Mouse (Mus musculus) liver, embryonic 13.5 days (tissue): ENCODE results near the gene Reps1. TPM values are rescaled to one million over a fixed set of nuclear protein-coding genes. Genes with fewer than 3 reads are reported as not detected.

Experiments
- ATAC-seq: fragments of 200-750 bp; cut with Nextera tagmentation; 2 replicates; pipeline ENCODE4 v1.8.0; 2017; ENCODE audit warnings: low read depth, mild to moderate bottlenecking, moderate number of reproducible peaks, moderate library complexity
- DNase-seq: peaks from one replicate; pipeline ENCODE4 v3.0.0; 2022
- H3K27ac ChIP-seq: fragments of 300-500 bp; sonication (generic); 2 replicates; pipeline ENCODE4 v1.5.1; 2015; ENCODE audit warnings: moderate library complexity, mild to moderate bottlenecking, inconsistent platforms
- H3K27me3 ChIP-seq: fragments of 300-500 bp; sonication (generic); 2 replicates; pipeline ENCODE4 v1.6.1; 2015; ENCODE audit warnings: mild to moderate bottlenecking, inconsistent platforms
- H3K36me3 ChIP-seq: fragments of 300-500 bp; sonication (generic); 2 replicates; pipeline ENCODE4 v1.6.1; 2015; ENCODE audit warnings: mild to moderate bottlenecking, inconsistent platforms
- H3K4me1 ChIP-seq: fragments of 300-500 bp; sonication (generic); replicated peaks from 2 replicates; pipeline ENCODE4 v1.6.1; 2015; ENCODE audit warnings: inconsistent platforms
- H3K4me2 ChIP-seq: fragments of 300-500 bp; sonication (generic); 2 replicates; pipeline ENCODE4 v1.6.1; 2015; ENCODE audit warnings: inconsistent platforms, mild to moderate bottlenecking, moderate library complexity
- H3K4me3 ChIP-seq: fragments of 300-500 bp; sonication (generic); replicated peaks from 2 replicates; pipeline ENCODE4 v1.5.1; 2015; ENCODE audit warnings: mild to moderate bottlenecking, inconsistent platforms
- H3K9ac ChIP-seq: fragments of 300-500 bp; sonication (generic); 2 replicates; pipeline ENCODE4 v1.6.1; 2015; ENCODE audit warnings: mild to moderate bottlenecking, inconsistent platforms
- H3K9me3 ChIP-seq: fragments of 300-500 bp; sonication (generic); replicated peaks from 2 replicates; pipeline ENCODE4 v1.6.1; 2016; ENCODE audit warnings: inconsistent platforms
- WGBS: fragments of 180-500 bp; shearing (Covaris S2); methylation state at CpG from one replicate; pipeline ENCODE4 v1.1.7; 2015; ENCODE audit not compliant: insufficient replicate concordance; 5-methylcytosine and 5-hydroxymethylcytosine counted together
- polyA plus RNA-seq: library from polyadenylated mRNA; unstranded; fragments of >200 nt; fragmentation: Nextera tagmentation; extraction: Ambion mirVana; gene quantifications from 2 replicates; pipeline ENCODE4 v1.2.1, GENCODE M21; 2015

The Reps1 gene
- polyA plus RNA-seq, 1 experiment from 2014 or later, result 3.8 TPM

GRCm38 (mm10) chr10:18066031-18066439 lies 10.4 kb downstream of the Reps1 start:
- Histone ChIP-seq H3K9me3 (no peaks in the 10 kb centered on the region), H3K4me1 (peaks cover 54% of the 10 kb centered on the region), H3K9ac (no peak overlapping the region), H3K4me3 (no peak overlapping the region), H3K36me3 (no peaks in the 10 kb centered on the region), H3K27ac (no peak overlapping the region), H3K4me2 (no peak overlapping the region), H3K27me3 (no peaks in the 10 kb centered on the region)
- WGBS, result 86% methylated on average over 10 of the region's 10 CpGs
- ATAC-seq (no peak), DNase-seq (no peak)

- Histone ChIP-seq H3K36me3 (no peaks in the 10 kb centered on the region), H3K27ac (peak overlapping the region; percentile 55; the same call in 1 of the 2 replicates), H3K9ac (no peak overlapping the region), H3K9me3 (no peaks in the 10 kb centered on the region), H3K4me3 (no peak overlapping the region), H3K27me3 (no peaks in the 10 kb centered on the region), H3K4me2 (no peak overlapping the region), H3K4me1 (peaks cover 53% of the 10 kb centered on the region)
- DNase-seq (no peak), ATAC-seq (0 out of 2 replicates have a peak, but pooled peaks have one; percentile 39)
- WGBS, result 70% methylated on average over 10 of the region's 10 CpGs
Observed at GRCm38 (mm10) chr10:18067761-18068446, 12.2 kb downstream of the Reps1 start.

- Histone ChIP-seq H3K27me3 (no peaks in the 10 kb centered on the region), H3K4me3 (no peak overlapping the region), H3K27ac (no peak overlapping the region), H3K36me3 (no peaks in the 10 kb centered on the region), H3K4me2 (no peak overlapping the region), H3K9ac (no peak overlapping the region), H3K9me3 (no peaks in the 10 kb centered on the region), H3K4me1 (peaks cover 61% of the 10 kb centered on the region)
- ATAC-seq (no peak), DNase-seq (no peak)
- 47% methylated on average over 2 of the region's 2 CpGs for WGBS
Observed at GRCm38 (mm10) chr10:18068880-18069279, 13.2 kb downstream of the Reps1 start.

GRCm38 (mm10) chr10:18069576-18069975 lies 13.9 kb downstream of the Reps1 start:
- DNase-seq (no peak), ATAC-seq (no peak)
- H3K4me3 ChIP-seq, result no peak overlapping the region
- H3K27me3 ChIP-seq, result no peaks in the 10 kb centered on the region
- H3K9me3 ChIP-seq, result no peaks in the 10 kb centered on the region
- no peak overlapping the region for H3K9ac ChIP-seq
- 60% methylated on average over 2 of the region's 2 CpGs for WGBS
- no peaks in the 10 kb centered on the region for H3K36me3 ChIP-seq
- H3K4me2 ChIP-seq, result no peak overlapping the region
- peaks cover 59% of the 10 kb centered on the region for H3K4me1 ChIP-seq
- 0 out of 2 replicates have a peak overlapping the region, but pooled peaks have one; percentile 20 for H3K27ac ChIP-seq

- H3K36me3 ChIP-seq, result no peaks in the 10 kb centered on the region
- ATAC-seq, result no peak
- no peaks in the 10 kb centered on the region for H3K27me3 ChIP-seq
- H3K4me1 ChIP-seq, result peaks cover 59% of the 10 kb centered on the region
- H3K27ac ChIP-seq, result no peak overlapping the region
- H3K4me2 ChIP-seq, result no peak overlapping the region
- H3K4me3 ChIP-seq, result no peak overlapping the region
- no peak overlapping the region for H3K9ac ChIP-seq
- no peak for DNase-seq
- H3K9me3 ChIP-seq, result no peaks in the 10 kb centered on the region
- WGBS, result 52% methylated on average over 3 of the region's 3 CpGs
Observed at GRCm38 (mm10) chr10:18070144-18070543, 14.5 kb downstream of the Reps1 start.

GRCm38 (mm10) chr10:18070616-18071015 lies 15.0 kb downstream of the Reps1 start:
- Histone ChIP-seq H3K4me2 (no peak overlapping the region), H3K4me1 (peaks cover 58% of the 10 kb centered on the region), H3K4me3 (no peak overlapping the region), H3K27me3 (no peaks in the 10 kb centered on the region), H3K36me3 (no peaks in the 10 kb centered on the region), H3K27ac (no peak overlapping the region), H3K9me3 (no peaks in the 10 kb centered on the region), H3K9ac (no peak overlapping the region)
- WGBS, result 16% methylated on average over 2 of the region's 2 CpGs
- ATAC-seq, result no peak
- no peak for DNase-seq

- WGBS, result 57% methylated on average over 3 of the region's 3 CpGs
Observed at GRCm38 (mm10) chr10:18072871-18073270, 17.2 kb downstream of the Reps1 start.

GRCm38 (mm10) chr10:18074383-18075075 lies 18.9 kb downstream of the Reps1 start:
- Histone ChIP-seq H3K27me3 (no peaks in the 10 kb centered on the region), H3K36me3 (peaks cover 3% of the 10 kb centered on the region; the same call in 1 of the 2 replicates), H3K9me3 (no peaks in the 10 kb centered on the region), H3K9ac (no peak overlapping the region), H3K27ac (peak overlapping the region; percentile 1; the same call in 1 of the 2 replicates), H3K4me1 (peaks cover 31% of the 10 kb centered on the region), H3K4me2 (no peak overlapping the region), H3K4me3 (no peak overlapping the region)
- ATAC-seq (no peak), DNase-seq (no peak)
- 67% methylated on average over 5 of the region's 5 CpGs for WGBS

More at GRCm38 (mm10) chr10:18072871-18073270, 17.2 kb downstream of the Reps1 start:
- H3K4me2 ChIP-seq, result no peak overlapping the region
- peaks cover 3% of the 10 kb centered on the region; the same call in 1 of the 2 replicates for H3K36me3 ChIP-seq
- no peak overlapping the region for H3K4me3 ChIP-seq
- ATAC-seq (no peak), DNase-seq (no peak)
- H3K9ac ChIP-seq, result no peak overlapping the region
- no peaks in the 10 kb centered on the region for H3K9me3 ChIP-seq
- no peak overlapping the region for H3K27ac ChIP-seq
- H3K4me1 ChIP-seq, result peaks cover 42% of the 10 kb centered on the region
- no peaks in the 10 kb centered on the region for H3K27me3 ChIP-seq

GRCm38 (mm10) chr10:18075845-18076244 lies 20.2 kb downstream of the Reps1 start:
- H3K4me3 ChIP-seq, result no peak overlapping the region
- no peak overlapping the region for H3K9ac ChIP-seq
- WGBS, result 84% methylated on average over 6 of the region's 6 CpGs
- no peak overlapping the region for H3K4me2 ChIP-seq
- H3K9me3 ChIP-seq, result no peaks in the 10 kb centered on the region
- peaks cover 21% of the 10 kb centered on the region for H3K4me1 ChIP-seq
- ATAC-seq (no peak), DNase-seq (no peak)
- H3K36me3 ChIP-seq, result peaks cover 3% of the 10 kb centered on the region; the same call in 1 of the 2 replicates
- no peaks in the 10 kb centered on the region for H3K27me3 ChIP-seq
- H3K27ac ChIP-seq, result no peak overlapping the region

GRCm38 (mm10) chr10:18081536-18081935 lies 25.9 kb downstream of the Reps1 start:
- H3K27me3 ChIP-seq, result no peaks in the 10 kb centered on the region
- H3K9ac ChIP-seq, result no peak overlapping the region
- H3K9me3 ChIP-seq, result no peaks in the 10 kb centered on the region
- H3K36me3 ChIP-seq, result peaks cover 3% of the 10 kb centered on the region; the same call in 1 of the 2 replicates
- H3K4me3 ChIP-seq, result no peak overlapping the region
- H3K4me2 ChIP-seq, result no peak overlapping the region
- WGBS, result 71% methylated on average over 1 of the region's 1 CpGs
- DNase-seq, result no peak
- H3K4me1 ChIP-seq, result 0 out of 2 replicates have a peak, but pooled peaks cover 5% of the 10 kb centered on the region
- no peak for ATAC-seq
- no peak overlapping the region for H3K27ac ChIP-seq

- H3K36me3 ChIP-seq, result no peaks in the 10 kb centered on the region
- H3K9me3 ChIP-seq, result no peaks in the 10 kb centered on the region
- H3K9ac ChIP-seq, result no peak overlapping the region
- ATAC-seq, result no peak
- no peak overlapping the region for H3K4me2 ChIP-seq
- no peak for DNase-seq
- no peak overlapping the region for H3K27ac ChIP-seq
- no peak overlapping the region for H3K4me3 ChIP-seq
- 70% methylated on average over 6 of the region's 6 CpGs for WGBS
- H3K27me3 ChIP-seq, result no peaks in the 10 kb centered on the region
- H3K4me1 ChIP-seq, result 0 out of 2 replicates have a peak, but pooled peaks cover 5% of the 10 kb centered on the region
Observed at GRCm38 (mm10) chr10:18082772-18083171, 27.1 kb downstream of the Reps1 start.
